Mouse (Mus musculus) macrophage (primary cell): ENCODE measurements around the gene Cks2. TPM values are rescaled to one million over a fixed set of nuclear protein-coding genes. Genes with fewer than 3 reads are reported as not detected.

Source experiments
- H3K27ac ChIP-seq: fragments of 350-480 bp; formaldehyde crosslinking; 2 replicates; pipeline ENCODE4 v1.9.0; 2021
- H3K36me3 ChIP-seq: fragments of 350-480 bp; formaldehyde crosslinking; 2 replicates; pipeline ENCODE4 v1.9.0; 2021; ENCODE audit errors: inconsistent target
- H3K4me3 ChIP-seq: fragments of 350-480 bp; formaldehyde crosslinking; 2 replicates; pipeline ENCODE4 v1.9.0; 2021; ENCODE audit errors: inconsistent target
- H3K79me2 ChIP-seq: fragments of 350-480 bp; formaldehyde crosslinking; 2 replicates; pipeline ENCODE4 v1.9.0; 2021; ENCODE audit errors: inconsistent target
- WGBS: methylation state at CpG from one replicate; pipeline ENCODE4 v1.1.7; 2026; ENCODE audit warnings: inconsistent platforms; ENCODE audit not compliant: missing documents; 5-methylcytosine and 5-hydroxymethylcytosine counted together
- polyA plus RNA-seq: library from polyadenylated mRNA; stranded (reverse); fragments of 250-400 nt; gene quantifications from 3 replicates; pipeline ENCODE4 v1.2.4, GENCODE M21; 2018; ENCODE audit warnings: inconsistent platforms

Cks2 gene
- polyA plus RNA-seq, 1 experiment from 2014 or later = 5.3 TPM

DNA sequence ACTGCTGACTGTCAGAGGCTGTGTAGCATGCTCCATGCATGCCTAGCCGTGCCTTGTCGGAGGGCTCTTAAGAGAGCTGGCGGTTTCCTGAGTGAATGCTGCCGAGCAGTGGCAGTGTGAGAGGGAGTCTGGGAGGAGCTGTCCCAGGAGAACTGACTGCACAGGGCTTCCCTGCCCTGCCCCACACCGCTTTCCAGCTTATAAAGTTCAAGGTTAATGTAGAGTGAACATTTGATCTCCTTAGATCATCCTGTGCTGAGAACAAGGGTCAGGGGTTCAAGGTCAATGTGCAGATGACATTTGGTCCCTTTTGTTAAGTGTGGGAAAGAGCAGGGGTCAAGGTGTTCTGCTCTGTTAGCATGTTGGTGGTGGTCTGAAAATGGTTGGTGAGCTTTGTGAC lies 36.0 kb downstream of the Cks2 start:
- Histone ChIP-seq H3K27ac (no peak overlapping the region), H3K36me3 (peaks cover 91% of the 10 kb centered on the region), H3K79me2 (no peaks in the 10 kb centered on the region), H3K4me3 (no peak overlapping the region)
- WGBS = 93% methylated on average over 5 of the region's 5 CpGs

DNA sequence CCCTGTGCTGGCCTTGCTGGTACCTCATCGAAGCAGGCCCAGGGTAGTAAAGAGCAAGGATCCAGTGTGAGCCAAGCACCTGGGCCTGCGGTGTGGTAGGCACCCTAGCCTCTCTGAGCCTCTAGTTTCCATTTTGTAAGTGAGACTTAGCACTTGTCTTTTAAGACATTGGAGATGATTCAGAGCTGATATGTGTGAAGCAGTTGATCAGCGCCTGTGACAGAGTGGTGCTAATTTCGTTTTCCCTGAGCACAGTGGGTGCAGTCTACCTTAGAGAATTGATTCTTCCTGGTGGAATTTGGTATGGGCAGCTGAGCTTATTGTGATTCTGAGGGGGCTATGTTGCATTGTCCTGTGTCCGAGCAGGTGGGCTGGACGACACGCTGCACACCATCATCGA lies 36.6 kb downstream of the Cks2 start:
- Histone ChIP-seq H3K4me3 (no peak overlapping the region), H3K79me2 (no peaks in the 10 kb centered on the region), H3K27ac (no peak overlapping the region), H3K36me3 (peaks cover 85% of the 10 kb centered on the region)
- 88% methylated on average over 8 of the region's 8 CpGs for WGBS

DNA sequence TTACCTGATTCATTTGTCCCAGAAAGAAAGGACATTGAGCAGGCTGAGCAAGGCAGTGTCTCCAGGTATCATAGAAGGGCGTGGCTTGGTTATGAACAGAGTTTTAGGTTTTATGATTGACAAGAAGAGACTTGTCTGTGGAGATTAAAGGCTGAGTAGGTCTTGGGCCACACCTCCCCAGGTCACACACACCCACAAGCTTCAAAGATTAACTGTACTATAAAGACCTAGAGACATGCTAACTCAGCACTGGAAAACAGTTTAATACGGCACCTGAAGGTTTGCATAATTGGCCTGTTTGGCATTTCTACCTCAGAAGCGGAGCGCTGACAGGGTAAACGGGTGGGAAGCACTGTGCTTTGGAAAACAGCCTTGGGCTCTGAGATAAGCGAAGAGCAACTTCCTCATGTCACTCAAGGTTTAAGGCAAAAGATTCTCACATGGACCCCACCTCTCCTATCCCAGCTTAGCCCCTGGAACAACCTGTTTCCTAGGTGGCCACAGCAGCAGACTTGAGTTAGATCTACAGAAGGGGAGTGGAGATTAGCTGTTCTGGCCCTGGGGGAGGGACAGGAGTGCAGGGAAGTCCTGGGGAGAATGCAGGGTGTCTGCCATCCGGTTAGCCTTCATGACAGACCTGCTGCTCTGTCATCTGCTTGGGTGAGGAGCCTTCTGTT lies 40.4 kb downstream of the Cks2 start:
- Histone ChIP-seq H3K4me3 (no peak overlapping the region), H3K79me2 (no peaks in the 10 kb centered on the region), H3K36me3 (peaks cover 61% of the 10 kb centered on the region), H3K27ac (no peak overlapping the region)
- 89% methylated on average over 7 of the region's 7 CpGs for WGBS

DNA sequence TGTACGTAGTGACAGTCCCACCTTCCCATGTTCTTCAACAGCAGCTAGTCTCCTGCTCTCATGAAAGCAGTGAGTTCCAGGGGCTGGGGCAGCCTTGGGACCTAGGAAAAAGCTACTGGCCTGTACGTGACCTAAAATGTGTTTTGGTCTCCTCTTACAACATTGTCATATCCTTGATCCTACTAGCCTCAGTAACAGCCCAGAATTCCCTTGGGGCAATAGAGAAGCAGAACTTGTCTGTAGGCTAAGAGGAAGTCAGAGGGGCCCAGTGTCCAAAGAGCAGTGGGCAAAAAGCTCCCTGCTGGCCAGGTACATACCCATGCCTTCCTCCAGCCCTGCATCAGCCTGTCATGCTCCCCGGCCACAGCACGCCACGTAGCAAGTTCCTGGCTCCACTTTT lies 41.9 kb downstream of the Cks2 start:
- Histone ChIP-seq H3K27ac (no peak overlapping the region), H3K79me2 (no peaks in the 10 kb centered on the region), H3K4me3 (no peak overlapping the region), H3K36me3 (peaks cover 48% of the 10 kb centered on the region)
- 90% methylated on average over 5 of the region's 5 CpGs for WGBS

DNA sequence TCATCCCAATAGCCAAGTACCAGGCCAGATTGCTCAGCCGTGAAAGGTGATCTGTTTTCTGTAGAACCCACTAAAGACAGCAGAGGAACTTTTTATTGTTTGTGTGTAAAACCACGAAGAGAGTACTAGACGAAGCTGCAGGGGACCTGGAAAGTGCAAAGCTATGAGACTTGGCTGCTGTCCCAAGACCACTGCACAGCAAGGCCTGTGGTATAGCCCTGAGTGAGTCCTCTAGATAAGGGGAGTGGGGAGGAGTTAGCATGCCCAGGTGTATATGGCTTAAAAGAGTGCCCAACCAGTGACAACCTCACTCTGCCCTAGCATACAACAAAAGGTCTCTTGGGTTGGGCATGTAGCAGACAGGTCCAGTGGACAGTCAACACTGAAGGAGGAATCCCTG lies 43.7 kb downstream of the Cks2 start:
- Histone ChIP-seq H3K79me2 (no peaks in the 10 kb centered on the region), H3K36me3 (peaks cover 32% of the 10 kb centered on the region; the same call in 1 of the 2 replicates), H3K4me3 (no peak overlapping the region), H3K27ac (no peak overlapping the region)
- 65% methylated on average over 3 of the region's 3 CpGs for WGBS

DNA sequence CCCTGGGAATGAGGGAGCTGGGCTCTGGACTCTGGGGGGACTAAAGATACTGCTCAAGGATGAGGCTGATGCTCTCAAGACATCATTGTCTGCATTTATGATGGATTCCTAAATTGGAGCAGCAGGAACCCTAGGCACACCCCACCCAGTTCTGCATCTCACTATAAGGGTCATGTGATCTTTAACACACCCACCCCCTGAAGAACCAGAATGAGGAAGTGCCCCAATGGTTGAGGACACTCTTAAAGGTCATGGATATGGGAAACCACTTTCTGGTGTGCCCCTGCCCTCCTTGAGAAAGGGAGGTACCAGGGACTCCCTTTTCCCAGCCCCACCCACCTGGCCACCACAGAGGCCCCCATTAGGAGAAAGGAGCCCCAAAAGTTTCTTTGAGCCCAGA lies 51.4 kb downstream of the Cks2 start:
- Histone ChIP-seq H3K79me2 (no peaks in the 10 kb centered on the region), H3K36me3 (peaks cover 19% of the 10 kb centered on the region), H3K27ac (no peak overlapping the region), H3K4me3 (no peak overlapping the region)

DNA sequence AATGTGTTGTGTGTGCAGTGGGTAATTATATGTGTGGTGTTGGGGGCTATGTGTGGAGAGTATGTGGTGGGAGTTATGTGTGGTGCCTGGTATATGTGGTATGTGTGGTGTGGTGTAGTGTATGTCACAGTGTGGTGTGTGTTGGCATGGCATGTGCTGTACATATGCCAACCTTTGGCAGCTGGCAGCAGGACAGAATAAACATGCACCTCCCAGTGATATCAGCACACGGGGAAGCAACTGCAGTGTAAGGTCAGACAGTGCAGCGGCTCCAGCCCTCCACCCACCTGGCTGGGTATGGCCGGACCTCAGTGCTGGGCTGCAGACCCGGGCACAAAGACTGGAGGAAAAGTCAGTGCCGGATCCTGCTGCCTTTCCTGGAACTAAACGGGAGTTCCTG lies 52.4 kb downstream of the Cks2 start:
- WGBS = 95% methylated on average over 6 of the region's 6 CpGs
- Histone ChIP-seq H3K27ac (no peak overlapping the region), H3K4me3 (no peak overlapping the region), H3K36me3 (peaks cover 29% of the 10 kb centered on the region), H3K79me2 (no peaks in the 10 kb centered on the region)

DNA sequence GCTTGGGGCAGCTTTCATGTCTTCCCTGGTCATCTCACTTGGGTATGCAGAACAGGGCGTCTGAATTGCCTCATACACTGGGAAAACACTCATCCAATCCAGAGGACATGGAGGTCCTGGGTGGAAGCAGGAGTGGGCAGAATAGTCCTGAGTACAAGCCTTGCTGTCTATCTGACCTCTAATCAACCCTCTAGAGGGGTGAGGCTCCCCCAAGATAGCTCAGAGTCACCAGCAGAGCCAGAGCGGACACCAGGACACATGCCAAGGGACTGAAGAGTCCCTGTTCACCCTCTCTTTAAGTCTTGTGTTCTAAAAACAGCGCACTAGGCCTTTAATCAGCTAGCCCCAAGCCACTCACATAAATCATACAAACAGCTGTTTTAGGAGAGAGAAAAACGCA lies 52.9 kb downstream of the Cks2 start:
- Histone ChIP-seq H3K4me3 (no peak overlapping the region), H3K36me3 (peaks cover 33% of the 10 kb centered on the region), H3K79me2 (no peaks in the 10 kb centered on the region), H3K27ac (no peak overlapping the region)
- WGBS = 91% methylated on average over 4 of the region's 4 CpGs

DNA sequence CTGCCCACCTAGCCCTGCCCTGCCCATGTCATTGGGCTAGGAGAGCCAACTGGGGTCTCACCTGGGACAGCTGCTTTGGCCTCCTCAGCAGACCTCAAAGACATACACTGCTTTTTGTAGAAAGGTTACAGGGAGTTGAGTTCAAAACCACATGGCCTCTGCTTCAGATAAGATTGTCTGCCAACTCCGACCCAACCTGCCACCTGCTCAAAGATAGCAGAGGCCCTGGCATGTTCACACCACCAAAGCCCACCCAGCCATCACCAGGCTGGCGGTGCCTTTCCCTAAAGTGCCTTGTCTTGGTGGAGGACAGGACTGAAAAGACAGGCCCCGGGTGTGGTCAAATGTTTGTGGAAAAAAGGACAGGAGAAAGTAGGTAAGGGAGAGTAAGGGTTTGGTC lies 53.3 kb downstream of the Cks2 start:
- Histone ChIP-seq H3K27ac (no peak overlapping the region), H3K4me3 (no peak overlapping the region), H3K36me3 (peaks cover 37% of the 10 kb centered on the region), H3K79me2 (no peaks in the 10 kb centered on the region)
- WGBS = 96% methylated on average over 3 of the region's 3 CpGs

Other genes with a start within 250 kb of the Cks2 start
- gene S1pr3, start 236.6 kb upstream of the Cks2 start, polyA plus RNA-seq = not detected in 3 replicates
- not detected in 3 replicates for gene Shc3, start 75.8 kb upstream of the Cks2 start, polyA plus RNA-seq
- gene Secisbp2, start 6.5 kb downstream of the Cks2 start, polyA plus RNA-seq = 13.3 to 15.4 TPM (median 13.9 TPM) in 3 replicates
- 80.9 to 173 TPM (median 90.3 TPM) in 3 replicates for gene Sema4d, start 148.5 kb downstream of the Cks2 start, polyA plus RNA-seq
- gene Gadd45g, start 201.4 kb downstream of the Cks2 start, polyA plus RNA-seq = 8.9 to 19.9 TPM (median 10.3 TPM) in 3 replicates